Mouse (Mus musculus) embryonic facial prominence, embryonic 10.5 days (tissue): ENCODE data around the gene Actr6. TPM values are rescaled to one million over a fixed set of nuclear protein-coding genes. Genes with fewer than 3 reads are reported as not detected.

ENCODE experiments used
- DNase-seq: peaks from one replicate; pipeline ENCODE4 v3.0.0-alpha.2; 2017; ENCODE audit warnings: low spot score
- H3K27ac ChIP-seq: fragments of 300-500 bp; sonication (generic); replicated peaks from 2 replicates; pipeline ENCODE4 v1.5.1; 2016; ENCODE audit warnings: mild to moderate bottlenecking
- H3K27me3 ChIP-seq: fragments of 300-500 bp; sonication (generic); replicated peaks from 2 replicates; pipeline ENCODE4 v1.6.1; 2016; ENCODE audit warnings: low read depth, mild to moderate bottlenecking; ENCODE audit not compliant: poor library complexity, severe bottlenecking
- H3K36me3 ChIP-seq: fragments of 300-500 bp; sonication (generic); replicated peaks from 2 replicates; pipeline ENCODE4 v1.6.1; 2016; ENCODE audit warnings: mild to moderate bottlenecking, moderate library complexity
- H3K4me1 ChIP-seq: fragments of 300-500 bp; sonication (generic); 2 replicates; pipeline ENCODE4 v1.6.1; 2016
- H3K4me3 ChIP-seq: fragments of 300-500 bp; sonication (generic); 2 replicates; pipeline ENCODE4 v1.5.1; 2016; ENCODE audit warnings: mild to moderate bottlenecking, moderate library complexity
- H3K9me3 ChIP-seq: fragments of 300-500 bp; sonication (generic); 2 replicates; pipeline ENCODE4 v1.6.1; 2016; ENCODE audit warnings: mild to moderate bottlenecking
- WGBS: fragments of 180-500 bp; shearing (Covaris S2); methylation state at CpG from one replicate; pipeline ENCODE4 v1.1.7; 2016; 5-methylcytosine and 5-hydroxymethylcytosine counted together
- polyA plus RNA-seq: library from polyadenylated mRNA; unstranded; fragments of >200 nt; fragmentation: Nextera tagmentation; extraction: Ambion mirVana; gene quantifications from 2 replicates; pipeline ENCODE4 v1.2.1, GENCODE M21; 2016

The Actr6 gene
- polyA plus RNA-seq, 1 experiment from 2014 or later = 35.7 TPM

DNA sequence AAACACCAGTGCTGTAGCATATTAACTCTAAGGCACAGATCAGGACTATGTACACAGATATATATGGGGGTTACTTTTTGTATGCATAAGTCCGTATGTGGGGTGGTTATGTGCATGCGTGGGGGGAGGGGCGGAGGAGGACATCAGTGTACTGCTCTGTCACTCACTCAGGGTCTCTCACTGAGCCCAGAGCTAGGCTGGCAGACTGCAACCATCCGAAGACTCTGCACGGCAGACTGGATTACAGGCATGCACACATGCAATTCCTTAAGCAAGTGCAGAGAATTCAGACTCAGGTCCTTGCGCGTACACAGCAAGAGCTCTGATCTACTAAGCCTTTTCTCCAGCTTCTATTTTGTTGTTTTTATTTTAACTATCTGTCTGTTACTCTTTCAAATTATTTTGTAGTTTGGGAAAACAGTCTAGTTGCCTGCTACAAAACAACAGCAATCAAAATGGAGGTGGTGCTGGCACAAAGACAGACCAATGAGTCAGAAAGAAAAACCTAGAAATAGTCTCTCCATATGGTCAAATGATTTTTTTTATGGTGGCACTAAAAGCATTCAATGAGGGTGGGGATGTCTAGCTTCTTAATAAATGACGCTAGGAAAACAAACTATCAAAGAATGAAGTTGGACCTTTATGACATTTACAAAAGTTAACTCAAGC lies 67.0 kb downstream of the Actr6 start:
- Histone ChIP-seq H3K4me1 (no peaks in the 10 kb centered on the region), H3K27me3 (no peaks in the 10 kb centered on the region), H3K4me3 (no peak overlapping the region), H3K9me3 (no peaks in the 10 kb centered on the region), H3K27ac (no peak overlapping the region), H3K36me3 (peaks cover 37% of the 10 kb centered on the region)
- 91% methylated on average over 8 of the region's 8 CpGs for WGBS
- DNase-seq = no peak

Other genes with a start within 250 kb of the Actr6 start
- not detected in 2 replicates for gene Nr1h4, start 198.7 kb downstream of the Actr6 start, polyA plus RNA-seq
- gene Slc17a8, start 111.0 kb downstream of the Actr6 start, polyA plus RNA-seq = 0.07 and 0.08 TPM in 2 replicates
- gene Scyl2, start 46.0 kb downstream of the Actr6 start, polyA plus RNA-seq = 9.8 and 10.5 TPM in 2 replicates
- 30.1 and 33.0 TPM in 2 replicates for gene Uhrf1bp1l, start 12.7 kb upstream of the Actr6 start, polyA plus RNA-seq
- 0.53 and 1.6 TPM in 2 replicates for gene Anks1b, start 141.2 kb upstream of the Actr6 start, polyA plus RNA-seq